Mouse (Mus musculus): ENCODE measurements around the gene Rbsn. TPM values are rescaled to one million over a fixed set of nuclear protein-coding genes. Genes with fewer than 3 reads are reported as not detected.

Rbsn gene
- 31.6 and 34.2 TPM in 2 replicates for polyA plus RNA-seq (2016; fragmentation: Nextera tagmentation; extraction: Ambion mirVana)

DNA sequence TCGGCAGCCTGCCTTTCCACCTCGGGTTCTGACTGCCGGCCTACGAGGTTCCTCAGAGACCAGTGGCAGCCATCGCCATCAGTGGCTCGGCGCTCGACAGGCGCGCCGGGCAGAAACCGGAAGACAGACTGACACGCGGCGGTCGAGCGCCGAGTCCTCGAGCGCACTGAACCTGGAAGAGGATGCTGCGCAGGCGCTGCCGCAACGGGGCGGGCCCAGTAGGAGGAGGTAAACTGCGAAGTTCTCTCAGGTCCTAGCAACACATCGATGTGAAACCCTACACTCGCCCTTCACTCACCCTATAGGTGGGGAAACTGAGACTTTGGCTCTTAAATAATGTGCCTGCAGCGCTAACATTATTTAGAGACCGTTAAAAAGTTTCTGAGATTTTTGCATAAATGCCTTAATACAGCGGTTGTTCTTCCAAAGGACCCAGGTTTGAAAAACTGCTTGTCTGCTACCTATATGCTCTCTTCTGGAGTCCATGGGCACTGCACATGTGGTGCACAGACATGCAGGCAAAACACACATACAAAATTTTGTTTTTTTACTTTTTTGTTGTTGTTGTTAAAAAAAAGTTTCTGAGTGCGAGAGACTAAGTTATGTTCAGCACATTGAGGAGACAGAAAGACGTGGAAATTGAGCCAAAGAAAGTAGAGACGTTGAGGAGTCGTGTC lies at the start of gene Rbsn:
TSS of gene Rbsn (minus strand) at position 153 of the 677 bp plus-strand sequence.
- H3K4me3 ChIP-seq = peak within 1 kb of the TSS; percentile 96
- no peaks in the 10 kb centered on the region for H3K27me3 ChIP-seq
- ATAC-seq (ENCODE audit: low FRiP score, low read depth) = peak; percentile 97
- H3K27ac ChIP-seq (replicated peaks) = peak within 1 kb of the TSS; percentile 85
- no peaks in the 10 kb centered on the region for H3K9me3 ChIP-seq
- H3K4me2 ChIP-seq (replicated peaks) = peak within 1 kb of the TSS; percentile 97
- H3K36me3 ChIP-seq = peaks cover 9% of the 10 kb centered on the region; the same call in 1 of the 2 replicates
- peaks cover 18% of the 10 kb centered on the region for H3K4me1 ChIP-seq
- 10% methylated on average over 35 of the region's 35 CpGs for WGBS
- peak within 1 kb of the TSS; percentile 88 for H3K9ac ChIP-seq (replicated peaks)

GRCm38 (mm10) chr6:92261162-92261843 lies 46.6 kb upstream of the Rbsn start:
- ATAC-seq (ENCODE audit: low FRiP score, low read depth) = no peak
- Histone ChIP-seq H3K4me2 (replicated peaks) (no peak overlapping the region), H3K9me3 (no peaks in the 10 kb centered on the region), H3K4me3 (no peak overlapping the region), H3K36me3 (no peaks in the 10 kb centered on the region), H3K27me3 (no peaks in the 10 kb centered on the region), H3K27ac (replicated peaks) (no peak overlapping the region), H3K9ac (replicated peaks) (no peak overlapping the region), H3K4me1 (no peaks in the 10 kb centered on the region)
- WGBS = 68% methylated on average over 4 of the region's 4 CpGs

DNA sequence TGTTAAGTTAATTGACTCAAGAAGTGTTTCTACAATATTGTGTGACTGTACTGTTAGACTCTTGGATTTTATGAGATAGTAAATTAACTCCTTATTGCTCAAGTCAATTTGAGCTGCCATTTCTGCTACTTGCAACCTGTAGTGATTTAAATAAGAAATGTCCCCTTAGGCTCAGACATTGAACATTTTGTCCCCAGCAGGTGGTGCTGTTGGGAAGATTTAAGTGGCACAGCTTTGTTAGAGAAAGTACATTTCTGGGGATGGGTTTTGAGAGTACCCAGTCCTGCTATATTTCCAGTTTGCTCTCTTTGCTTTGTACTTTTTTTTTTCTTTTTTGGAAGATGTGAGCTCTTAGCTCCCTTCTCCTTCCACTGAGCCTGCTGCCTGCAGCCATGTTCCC lies 40.6 kb upstream of the Rbsn start:
- no peak for ATAC-seq (ENCODE audit: low FRiP score, low read depth)
- H3K4me2 ChIP-seq (replicated peaks) = no peak overlapping the region
- no peak overlapping the region for H3K4me3 ChIP-seq
- no peaks in the 10 kb centered on the region for H3K36me3 ChIP-seq
- no peaks in the 10 kb centered on the region for H3K4me1 ChIP-seq
- no peak overlapping the region for H3K27ac ChIP-seq (replicated peaks)
- no peaks in the 10 kb centered on the region for H3K27me3 ChIP-seq
- no peak overlapping the region for H3K9ac ChIP-seq (replicated peaks)
- H3K9me3 ChIP-seq = no peaks in the 10 kb centered on the region

DNA sequence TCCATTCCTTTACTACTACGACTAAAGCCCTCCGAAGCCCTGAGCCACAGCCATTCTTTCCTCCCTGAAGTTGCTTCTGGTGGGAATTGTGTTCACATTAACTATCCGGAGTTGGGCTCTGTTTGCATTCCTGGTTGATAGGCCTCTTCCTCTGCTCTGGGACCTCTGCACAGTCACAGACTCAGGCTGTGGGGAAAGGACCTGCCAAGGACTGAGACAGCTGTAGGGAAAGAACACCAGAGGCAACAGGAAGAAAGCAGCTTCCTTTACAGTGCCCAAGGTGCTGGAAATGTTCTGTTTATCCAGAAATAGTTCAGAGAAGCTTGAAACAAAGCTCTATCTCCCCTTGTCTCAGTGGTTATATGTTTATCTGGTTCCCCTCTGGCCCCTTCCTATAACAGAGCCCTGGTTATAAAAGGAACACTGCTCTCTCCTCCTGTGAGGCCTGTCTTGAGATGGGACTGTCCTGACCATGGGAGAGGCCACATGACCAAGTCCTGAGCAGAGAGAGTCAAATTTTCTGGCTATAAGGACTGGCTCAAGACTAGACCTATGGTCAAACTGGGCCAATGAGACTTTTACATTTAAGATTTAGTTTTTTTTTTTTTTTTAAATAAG lies 38.6 kb upstream of the Rbsn start:
- H3K4me3 ChIP-seq = no peak overlapping the region
- no peak overlapping the region for H3K27ac ChIP-seq (replicated peaks)
- WGBS = 79% methylated on average over 3 of the region's 3 CpGs
- H3K9ac ChIP-seq (replicated peaks) = no peak overlapping the region
- 0 out of 2 replicates have a peak, but pooled peaks cover 2% of the 10 kb centered on the region for H3K27me3 ChIP-seq
- no peak overlapping the region for H3K4me2 ChIP-seq (replicated peaks)
- no peaks in the 10 kb centered on the region for H3K9me3 ChIP-seq
- ATAC-seq (ENCODE audit: low FRiP score, low read depth) = no peak
- no peaks in the 10 kb centered on the region for H3K4me1 ChIP-seq
- no peaks in the 10 kb centered on the region for H3K36me3 ChIP-seq

DNA sequence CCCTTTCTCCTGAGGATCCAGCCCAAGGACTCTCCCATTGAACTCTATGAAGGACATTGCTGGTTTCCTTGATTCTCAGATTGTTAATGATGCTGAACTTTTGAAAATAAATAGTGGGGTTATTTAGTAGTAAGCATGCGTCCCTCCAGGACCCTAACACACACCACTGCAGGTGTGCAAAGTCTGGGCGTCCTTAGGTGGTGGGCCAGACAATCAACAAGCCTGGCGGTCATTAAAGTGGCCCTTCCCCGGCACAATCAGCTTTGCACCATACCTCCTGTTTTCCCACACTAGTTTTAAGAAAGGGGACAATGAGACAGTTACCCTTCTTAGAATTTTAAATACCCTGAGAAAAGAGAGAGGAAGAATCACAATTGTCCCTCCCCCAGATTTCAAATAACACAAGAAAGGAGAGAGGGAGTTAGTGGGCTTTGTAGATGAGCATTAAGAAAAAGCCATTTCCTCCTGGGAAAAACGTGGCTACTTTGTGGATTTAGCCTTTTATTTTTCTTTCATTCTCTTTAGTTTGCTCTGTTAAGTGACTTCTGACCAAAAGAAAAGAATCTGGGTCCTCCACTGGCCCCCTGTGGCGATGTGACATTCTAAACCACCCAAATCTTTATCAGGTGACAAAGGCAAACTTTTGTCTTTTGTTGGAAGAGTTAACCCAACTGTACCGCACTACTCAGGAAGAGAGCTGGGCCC lies 32.6 kb upstream of the Rbsn start:
- Histone ChIP-seq H3K27me3 (peaks cover 49% of the 10 kb centered on the region), H3K4me2 (replicated peaks) (no peak overlapping the region), H3K27ac (replicated peaks) (no peak overlapping the region), H3K9ac (replicated peaks) (no peak overlapping the region), H3K4me1 (peaks cover 19% of the 10 kb centered on the region; the same call in 1 of the 2 replicates), H3K4me3 (no peak overlapping the region), H3K9me3 (no peaks in the 10 kb centered on the region), H3K36me3 (no peaks in the 10 kb centered on the region)
- ATAC-seq (ENCODE audit: low FRiP score, low read depth) = no peak
- WGBS = 5% methylated on average over 7 of the region's 7 CpGs

GRCm38 (mm10) chr6:92246335-92246734 lies 31.6 kb upstream of the Rbsn start:
- peaks cover 51% of the 10 kb centered on the region for H3K27me3 ChIP-seq
- peaks cover 19% of the 10 kb centered on the region; the same call in 1 of the 2 replicates for H3K4me1 ChIP-seq
- 0 out of 2 replicates have a peak, but pooled peaks have one; percentile 19 for ATAC-seq (ENCODE audit: low FRiP score, low read depth)
- no peak overlapping the region for H3K9ac ChIP-seq (replicated peaks)
- no peaks in the 10 kb centered on the region for H3K36me3 ChIP-seq
- 5% methylated on average over 3 of the region's 3 CpGs for WGBS
- no peak overlapping the region for H3K4me2 ChIP-seq (replicated peaks)
- no peak overlapping the region for H3K4me3 ChIP-seq
- H3K27ac ChIP-seq (replicated peaks) = no peak overlapping the region
- no peaks in the 10 kb centered on the region for H3K9me3 ChIP-seq

- no peaks in the 10 kb centered on the region for H3K9me3 ChIP-seq
- ATAC-seq (ENCODE audit: low FRiP score, low read depth) = no peak
- H3K27me3 ChIP-seq = peaks cover 51% of the 10 kb centered on the region
- no peaks in the 10 kb centered on the region for H3K36me3 ChIP-seq
- peak within 1 kb of the TSS; percentile 48 for H3K9ac ChIP-seq (replicated peaks)
- no peak within 1 kb of the TSS for H3K27ac ChIP-seq (replicated peaks)
- peak within 1 kb of the TSS; percentile 39 for H3K4me3 ChIP-seq
- peaks cover 19% of the 10 kb centered on the region; the same call in 1 of the 2 replicates for H3K4me1 ChIP-seq
- under 1% methylated on average over 31 of the region's 31 CpGs for WGBS
- H3K4me2 ChIP-seq (replicated peaks) = peak within 1 kb of the TSS; percentile 65
Measured at GRCm38 (mm10) chr6:92244591-92244990, 29.9 kb upstream of the Rbsn start, which contains the start of gene Trh. Trh (minus strand) TSS chr6:92244650.

GRCm38 (mm10) chr6:92241178-92241906 lies 26.6 kb upstream of the Rbsn start:
- no peaks in the 10 kb centered on the region for H3K36me3 ChIP-seq
- no peak overlapping the region for H3K4me3 ChIP-seq
- H3K27me3 ChIP-seq = peaks cover 37% of the 10 kb centered on the region
- no peak overlapping the region for H3K27ac ChIP-seq (replicated peaks)
- no peak overlapping the region for H3K9ac ChIP-seq (replicated peaks)
- H3K9me3 ChIP-seq = no peaks in the 10 kb centered on the region
- peak; percentile 88 for ATAC-seq (ENCODE audit: low FRiP score, low read depth)
- no peak overlapping the region for H3K4me2 ChIP-seq (replicated peaks)
- H3K4me1 ChIP-seq = peaks cover 11% of the 10 kb centered on the region; the same call in 1 of the 2 replicates
- WGBS = 56% methylated on average over 3 of the region's 3 CpGs

DNA sequence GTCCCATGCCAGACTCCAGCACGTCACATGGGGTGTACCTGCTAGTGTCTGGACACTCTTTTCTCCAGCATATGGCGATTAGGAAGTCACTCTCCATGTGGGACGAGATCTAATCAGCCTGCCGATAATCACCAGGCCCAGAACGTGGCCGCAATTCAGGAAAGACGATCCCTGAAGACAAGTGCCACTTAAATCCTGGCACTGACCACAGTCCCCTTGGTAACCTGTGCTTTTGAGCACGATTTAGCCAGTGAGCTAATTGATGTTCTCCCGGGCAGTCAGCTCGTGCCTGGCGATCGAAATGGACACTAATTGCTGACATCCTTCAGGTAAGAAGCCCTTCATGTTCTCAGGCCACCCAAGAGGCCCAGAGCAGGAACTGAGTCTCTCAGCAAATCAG lies 20.3 kb upstream of the Rbsn start:
- H3K4me3 ChIP-seq = no peak overlapping the region
- H3K27ac ChIP-seq (replicated peaks) = no peak overlapping the region
- no peaks in the 10 kb centered on the region for H3K9me3 ChIP-seq
- no peak for ATAC-seq (ENCODE audit: low FRiP score, low read depth)
- H3K36me3 ChIP-seq = no peaks in the 10 kb centered on the region
- WGBS = 69% methylated on average over 12 of the region's 12 CpGs
- H3K27me3 ChIP-seq = no peaks in the 10 kb centered on the region
- H3K9ac ChIP-seq (replicated peaks) = no peak overlapping the region
- H3K4me1 ChIP-seq = no peaks in the 10 kb centered on the region
- H3K4me2 ChIP-seq (replicated peaks) = no peak overlapping the region

GRCm38 (mm10) chr6:92231762-92232161 lies 17.0 kb upstream of the Rbsn start:
- WGBS = 80% methylated on average over 4 of the region's 4 CpGs
- Histone ChIP-seq H3K9me3 (no peaks in the 10 kb centered on the region), H3K4me2 (replicated peaks) (no peak overlapping the region), H3K27ac (replicated peaks) (no peak overlapping the region), H3K27me3 (no peaks in the 10 kb centered on the region), H3K4me3 (no peak overlapping the region), H3K4me1 (no peaks in the 10 kb centered on the region), H3K36me3 (no peaks in the 10 kb centered on the region), H3K9ac (replicated peaks) (no peak overlapping the region)
- no peak for ATAC-seq (ENCODE audit: low FRiP score, low read depth)

- Histone ChIP-seq H3K36me3 (no peaks in the 10 kb centered on the region), H3K27me3 (no peaks in the 10 kb centered on the region), H3K9ac (replicated peaks) (no peak overlapping the region), H3K4me3 (no peak overlapping the region), H3K9me3 (no peaks in the 10 kb centered on the region), H3K27ac (replicated peaks) (no peak overlapping the region), H3K4me2 (replicated peaks) (no peak overlapping the region), H3K4me1 (no peaks in the 10 kb centered on the region)
- WGBS = 62% methylated on average over 1 of the region's 1 CpGs
- ATAC-seq (ENCODE audit: low FRiP score, low read depth) = no peak
Measured at GRCm38 (mm10) chr6:92231356-92231755, 16.6 kb upstream of the Rbsn start.

All from midbrain, embryonic 12.5 days (tissue).